Mouse (Mus musculus) limb, embryonic 12.5 days (tissue): ENCODE data around the gene Haus2. TPM values are rescaled to one million over a fixed set of nuclear protein-coding genes. Genes with fewer than 3 reads are reported as not detected.
"Not testable (repeated sequence)": the region's sequence is repeated elsewhere in the genome, so short reads cannot be mapped to it uniquely, and the experiment has no call there.

Source experiments
- ATAC-seq: fragments of 200-750 bp; cut with Nextera tagmentation; 2 replicates; pipeline ENCODE4 v1.8.0; 2017; ENCODE audit warnings: low read depth, moderate TSS enrichment; ENCODE audit not compliant: insufficient number of reproducible peaks, insufficient read depth, low FRiP score, low TSS enrichment
- H3K27ac ChIP-seq: fragments of 300-500 bp; sonication (generic); 2 replicates; pipeline ENCODE4 v1.5.1; 2016; ENCODE audit warnings: mild to moderate bottlenecking, moderate library complexity
- H3K27me3 ChIP-seq: fragments of 300-500 bp; sonication (generic); 2 replicates; pipeline ENCODE4 v1.6.1; 2016; ENCODE audit warnings: mild to moderate bottlenecking, moderate library complexity
- H3K36me3 ChIP-seq: fragments of 300-500 bp; sonication (generic); 2 replicates; pipeline ENCODE4 v1.6.1; 2016; ENCODE audit warnings: mild to moderate bottlenecking, moderate library complexity
- H3K4me1 ChIP-seq: fragments of 300-500 bp; sonication (generic); replicated peaks from 2 replicates; pipeline ENCODE4 v1.6.1; 2016
- H3K4me2 ChIP-seq: fragments of 300-500 bp; sonication (generic); 2 replicates; pipeline ENCODE4 v1.6.1; 2016; ENCODE audit warnings: mild to moderate bottlenecking, moderate library complexity
- H3K4me3 ChIP-seq: fragments of 300-500 bp; sonication (generic); replicated peaks from 2 replicates; pipeline ENCODE4 v1.5.1; 2016; ENCODE audit warnings: mild to moderate bottlenecking
- H3K9ac ChIP-seq: fragments of 300-500 bp; sonication (generic); replicated peaks from 2 replicates; pipeline ENCODE4 v1.6.1; 2016; ENCODE audit warnings: mild to moderate bottlenecking, moderate library complexity
- H3K9me3 ChIP-seq: fragments of 300-500 bp; sonication (generic); 2 replicates; pipeline ENCODE4 v1.6.1; 2016; ENCODE audit warnings: mild to moderate bottlenecking, moderate library complexity
- WGBS: fragments of 180-500 bp; shearing (Covaris S2); methylation state at CpG from one replicate; pipeline ENCODE4 v1.1.7; 2016; 5-methylcytosine and 5-hydroxymethylcytosine counted together
- polyA plus RNA-seq: library from polyadenylated mRNA; unstranded; fragments of >200 nt; fragmentation: Nextera tagmentation; extraction: Ambion mirVana; gene quantifications from 2 replicates; pipeline ENCODE4 v1.2.1, GENCODE M21; 2016

Gene Haus2
- 29.2 and 29.7 TPM in 2 replicates for polyA plus RNA-seq

GRCm38 (mm10) chr2:120608830-120609723 is at the start of gene Haus2, which contains the start of gene Lrrc57:
Gene Haus2, plus strand, starts transcription at chr2:120609383.
Gene Lrrc57, minus strand, starts transcription at chr2:120609520.
- H3K9me3 ChIP-seq, result no peaks in the 10 kb centered on the region
- WGBS, result under 1% methylated on average over 52 of the region's 52 CpGs
- H3K4me2 ChIP-seq, result peak within 1 kb of the TSS; percentile 66
- peak; percentile 92 for ATAC-seq
- H3K27me3 ChIP-seq, result no peaks in the 10 kb centered on the region
- peaks cover 14% of the 10 kb centered on the region for H3K4me1 ChIP-seq
- peak within 1 kb of the TSS; percentile 79 for H3K4me3 ChIP-seq
- H3K9ac ChIP-seq, result peak within 1 kb of the TSS; percentile 78
- peaks cover 30% of the 10 kb centered on the region for H3K36me3 ChIP-seq
- H3K27ac ChIP-seq, result peak within 1 kb of the TSS; percentile 89

- Histone ChIP-seq H3K27me3 (no peaks in the 10 kb centered on the region), H3K4me1 (peaks cover 6% of the 10 kb centered on the region), H3K4me2 (no peak overlapping the region), H3K36me3 (peaks cover 9% of the 10 kb centered on the region; the same call in 1 of the 2 replicates), H3K9ac (no peak overlapping the region), H3K27ac (no peak overlapping the region), H3K9me3 (no peaks in the 10 kb centered on the region), H3K4me3 (no peak overlapping the region)
- WGBS, result 88% methylated on average over 1 of the region's 1 CpGs
- ATAC-seq, result no peak
Observed at GRCm38 (mm10) chr2:120561524-120561923, 47.7 kb upstream of the Haus2 start.

- H3K4me2 ChIP-seq, result peak overlapping the region; percentile 72
- peak overlapping the region; percentile 96 for H3K9ac ChIP-seq
- H3K36me3 ChIP-seq, result peaks cover 9% of the 10 kb centered on the region; the same call in 1 of the 2 replicates
- no peak overlapping the region for H3K27ac ChIP-seq
- H3K27me3 ChIP-seq, result no peaks in the 10 kb centered on the region
- H3K4me1 ChIP-seq, result peaks cover 6% of the 10 kb centered on the region
- WGBS, result 19% methylated on average over 9 of the region's 9 CpGs
- H3K9me3 ChIP-seq, result no peaks in the 10 kb centered on the region
- peak overlapping the region; percentile 90 for H3K4me3 ChIP-seq
- ATAC-seq, result no peak
Observed at GRCm38 (mm10) chr2:120562859-120563234, 46.3 kb upstream of the Haus2 start.

GRCm38 (mm10) chr2:120563235-120563990 is 45.8 kb upstream of the Haus2 start, which contains the start of gene Zfp106:
Gene Zfp106, minus strand, starts transcription at chr2:120563843.
- Histone ChIP-seq H3K4me3 (peak within 1 kb of the TSS; percentile 90), H3K9me3 (no peaks in the 10 kb centered on the region), H3K4me1 (peaks cover 6% of the 10 kb centered on the region), H3K36me3 (peaks cover 9% of the 10 kb centered on the region; the same call in 1 of the 2 replicates), H3K9ac (peak within 1 kb of the TSS; percentile 96), H3K4me2 (peak within 1 kb of the TSS; percentile 72), H3K27ac (peak within 1 kb of the TSS; percentile 77), H3K27me3 (no peaks in the 10 kb centered on the region)
- under 1% methylated on average over 50 of the region's 50 CpGs for WGBS
- ATAC-seq, result peak; percentile 69

- ATAC-seq, result not testable (repeated sequence)
- peaks cover 15% of the 10 kb centered on the region for H3K4me1 ChIP-seq
- 94% methylated on average over 4 of the region's 4 CpGs for WGBS
Observed at GRCm38 (mm10) chr2:120564548-120565188, 44.5 kb upstream of the Haus2 start.

GRCm38 (mm10) chr2:120565363-120565762 is 43.8 kb upstream of the Haus2 start:
- no peaks in the 10 kb centered on the region for H3K9me3 ChIP-seq
- WGBS, result 88% methylated on average over 2 of the region's 2 CpGs
- H3K4me1 ChIP-seq, result peaks cover 15% of the 10 kb centered on the region
- no peak overlapping the region for H3K27ac ChIP-seq
- no peak overlapping the region for H3K4me3 ChIP-seq
- no peak overlapping the region for H3K9ac ChIP-seq
- no peak for ATAC-seq
- H3K36me3 ChIP-seq, result peaks cover 8% of the 10 kb centered on the region; the same call in 1 of the 2 replicates
- no peaks in the 10 kb centered on the region for H3K27me3 ChIP-seq
- no peak overlapping the region for H3K4me2 ChIP-seq

More at GRCm38 (mm10) chr2:120564548-120565188, 44.5 kb upstream of the Haus2 start:
- not testable (repeated sequence) for H3K36me3 ChIP-seq, H3K27me3 ChIP-seq, H3K9me3 ChIP-seq, H3K27ac ChIP-seq, H3K4me2 ChIP-seq, H3K9ac ChIP-seq, H3K4me3 ChIP-seq

- Histone ChIP-seq H3K9ac (peak within 1 kb of the TSS; percentile 77), H3K36me3 (peaks cover 13% of the 10 kb centered on the region; the same call in 1 of the 2 replicates), H3K27me3 (no peaks in the 10 kb centered on the region), H3K4me2 (peak within 1 kb of the TSS; percentile 66), H3K4me3 (peak within 1 kb of the TSS; percentile 81), H3K4me1 (peaks cover 15% of the 10 kb centered on the region), H3K9me3 (no peaks in the 10 kb centered on the region), H3K27ac (peak within 1 kb of the TSS; percentile 89)
- WGBS, result 1% methylated on average over 42 of the region's 42 CpGs
- peak; percentile 91 for ATAC-seq
Observed at GRCm38 (mm10) chr2:120566886-120567797, 42.0 kb upstream of the Haus2 start, which contains the start of gene Snap23. Gene Snap23, plus strand, starts transcription at chr2:120567671.

- WGBS, result 1% methylated on average over 22 of the region's 22 CpGs
- ATAC-seq, result peak; percentile 74
- Histone ChIP-seq H3K9me3 (no peaks in the 10 kb centered on the region), H3K4me3 (peak overlapping the region; percentile 81), H3K9ac (peak overlapping the region; percentile 77), H3K36me3 (peaks cover 13% of the 10 kb centered on the region; the same call in 1 of the 2 replicates), H3K27me3 (no peaks in the 10 kb centered on the region), H3K4me2 (peak overlapping the region; percentile 66), H3K27ac (peak overlapping the region; percentile 89), H3K4me1 (peaks cover 10% of the 10 kb centered on the region)
Observed at GRCm38 (mm10) chr2:120567798-120568320, 41.3 kb upstream of the Haus2 start.

GRCm38 (mm10) chr2:120571081-120571480 is 38.1 kb upstream of the Haus2 start:
- Histone ChIP-seq H3K9me3 (no peaks in the 10 kb centered on the region), H3K4me1 (peaks cover 25% of the 10 kb centered on the region), H3K36me3 (peaks cover 16% of the 10 kb centered on the region; the same call in 1 of the 2 replicates), H3K4me3 (no peak overlapping the region), H3K27ac (no peak overlapping the region), H3K4me2 (no peak overlapping the region), H3K9ac (no peak overlapping the region), H3K27me3 (no peaks in the 10 kb centered on the region)
- WGBS, result 95% methylated on average over 3 of the region's 3 CpGs
- ATAC-seq, result no peak
